Mouse (Mus musculus) limb, embryonic 14.5 days (tissue): Measurements from ENCODE around the gene Unc5b. TPM values are rescaled to one million over a fixed set of nuclear protein-coding genes. Genes with fewer than 3 reads are reported as not detected.

Experiments
- ATAC-seq: fragments of 200-750 bp; cut with Nextera tagmentation; 2 replicates; pipeline ENCODE4 v1.8.0; 2017; ENCODE audit warnings: low read depth, moderate number of reproducible peaks, moderate TSS enrichment; ENCODE audit not compliant: low FRiP score
- DNase-seq: peaks from one replicate; pipeline ENCODE4 v3.0.0-alpha.2; 2015; ENCODE audit warnings: low spot score
- H3K27ac ChIP-seq: fragments of 300-500 bp; sonication (generic); replicated peaks from 2 replicates; pipeline ENCODE4 v1.5.1; 2014; ENCODE audit warnings: low read depth, mild to moderate bottlenecking, low read length, moderate library complexity, mixed read lengths
- H3K27me3 ChIP-seq: fragments of 300-500 bp; sonication (generic); 2 replicates; pipeline ENCODE4 v1.6.1; 2014; ENCODE audit warnings: low read length, mixed read lengths; ENCODE audit not compliant: control insufficient read depth, insufficient read depth
- H3K36me3 ChIP-seq: fragments of 300-500 bp; sonication (generic); 2 replicates; pipeline ENCODE4 v1.6.1; 2014; ENCODE audit warnings: mild to moderate bottlenecking, low read length, moderate library complexity, mixed read lengths; ENCODE audit not compliant: control insufficient read depth, insufficient read depth
- H3K4me1 ChIP-seq: fragments of 300-500 bp; sonication (generic); 2 replicates; pipeline ENCODE4 v1.6.1; 2014; ENCODE audit warnings: antibody characterized with exemption, low read length, mixed read lengths; ENCODE audit not compliant: control insufficient read depth, insufficient read depth
- H3K4me2 ChIP-seq: fragments of 300-500 bp; sonication (generic); replicated peaks from 2 replicates; pipeline ENCODE4 v1.6.1; 2014; ENCODE audit warnings: low read depth, mild to moderate bottlenecking, low read length, moderate library complexity; ENCODE audit not compliant: severe bottlenecking
- H3K4me3 ChIP-seq: fragments of 300-500 bp; sonication (generic); replicated peaks from 2 replicates; pipeline ENCODE4 v1.5.1; 2014; ENCODE audit warnings: low read length
- H3K9ac ChIP-seq: fragments of 300-500 bp; sonication (generic); 2 replicates; pipeline ENCODE4 v1.6.1; 2014; ENCODE audit warnings: mild to moderate bottlenecking, low read depth, low read length, moderate library complexity; ENCODE audit not compliant: severe bottlenecking
- H3K9me3 ChIP-seq: fragments of 300-500 bp; sonication (generic); 2 replicates; pipeline ENCODE4 v1.6.1; 2016; ENCODE audit warnings: low read length; ENCODE audit not compliant: control insufficient read depth
- POLR2A ChIP-seq: fragments of 200-500 bp; IDR thresholded peaks from 2 replicates; pipeline ENCODE4 v1.8.0; 2012; ENCODE audit warnings: inconsistent platforms, mild to moderate bottlenecking, moderate library complexity, borderline replicate concordance; ENCODE audit not compliant: insufficient read depth, insufficient read length; ENCODE audit errors: extremely low read depth
- WGBS: fragments of 180-500 bp; shearing (Covaris S2); extraction: QIAGEN DNeasy Blood & Tissue Kit; methylation state at CpG from one replicate; pipeline ENCODE4 v1.1.7; 2014; 5-methylcytosine and 5-hydroxymethylcytosine counted together
- polyA plus RNA-seq, 2 experiments: library from polyadenylated mRNA; depleted of rRNA in 1 of 2; stranded (reverse) in 1 of 2; unstranded in 1 of 2; fragments of >200 nt; fragmentation: Nextera tagmentation in 1 of 2; extraction: Ambion mirVana in 1 of 2; gene quantifications; 2 replicates each; pipeline versions ENCODE4 v1.2.1 to v1.2.3; 2012 to 2014

Gene Unc5b
- polyA plus RNA-seq, 2 experiments = 6.2 to 21.8 TPM

DNA sequence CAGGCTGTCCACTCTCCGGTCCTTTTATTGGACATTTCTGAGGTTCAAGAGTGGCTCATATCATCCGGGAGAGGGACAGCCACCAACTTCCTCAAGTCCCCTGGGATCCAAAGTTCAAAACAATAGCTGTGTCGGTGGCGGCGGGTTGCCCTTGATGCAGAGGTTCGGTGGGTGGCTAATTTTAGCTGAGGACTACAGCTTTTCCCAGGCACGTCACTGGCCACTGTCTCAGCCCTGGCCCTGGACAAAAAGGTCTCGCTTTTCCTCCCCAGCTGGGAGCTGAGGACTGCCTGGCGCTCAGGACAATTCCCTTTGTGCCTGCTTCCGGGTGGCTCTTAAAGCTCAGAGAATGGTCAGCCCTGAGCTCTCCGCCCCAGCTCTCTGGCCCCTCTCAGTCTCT lies 38.5 kb downstream of the Unc5b start:
- no peak overlapping the region for H3K27ac ChIP-seq
- no peak for DNase-seq
- ATAC-seq = no peak
- 31% methylated on average over 11 of the region's 11 CpGs for WGBS
- H3K4me3 ChIP-seq = no peak overlapping the region
- TF ChIP-seq POLR2A = no peak
- no peaks in the 10 kb centered on the region for H3K27me3 ChIP-seq
- H3K4me2 ChIP-seq = no peak overlapping the region
- no peak overlapping the region for H3K9ac ChIP-seq
- no peaks in the 10 kb centered on the region for H3K9me3 ChIP-seq
- peaks cover 50% of the 10 kb centered on the region for H3K4me1 ChIP-seq
- H3K36me3 ChIP-seq = no peaks in the 10 kb centered on the region

DNA sequence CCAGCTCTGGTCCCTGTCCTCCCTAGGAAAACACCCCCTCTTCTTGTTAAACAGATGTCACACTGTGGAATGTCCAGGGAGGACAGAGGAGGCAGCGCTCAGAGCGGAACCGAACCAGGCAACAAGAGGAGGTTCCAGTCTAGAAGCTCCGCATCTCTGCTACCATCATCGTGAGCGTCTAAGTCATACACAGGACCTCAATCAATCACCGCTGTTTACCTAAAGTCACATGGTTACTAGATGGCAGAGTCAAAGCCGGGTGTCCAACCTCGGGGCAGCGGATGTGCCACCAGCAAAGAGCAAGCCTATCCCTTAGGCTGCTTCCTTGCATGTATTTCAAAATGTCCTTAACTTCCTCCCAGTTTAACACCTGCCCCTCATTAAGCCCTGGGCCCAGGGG lies 39.0 kb downstream of the Unc5b start:
- Histone ChIP-seq H3K4me1 (peaks cover 49% of the 10 kb centered on the region), H3K9me3 (no peaks in the 10 kb centered on the region), H3K4me3 (no peak overlapping the region), H3K27ac (no peak overlapping the region), H3K9ac (no peak overlapping the region), H3K27me3 (no peaks in the 10 kb centered on the region), H3K4me2 (no peak overlapping the region), H3K36me3 (no peaks in the 10 kb centered on the region)
- WGBS = 38% methylated on average over 10 of the region's 10 CpGs
- no peak for DNase-seq
- no peak for TF ChIP-seq POLR2A
- ATAC-seq = no peak

DNA sequence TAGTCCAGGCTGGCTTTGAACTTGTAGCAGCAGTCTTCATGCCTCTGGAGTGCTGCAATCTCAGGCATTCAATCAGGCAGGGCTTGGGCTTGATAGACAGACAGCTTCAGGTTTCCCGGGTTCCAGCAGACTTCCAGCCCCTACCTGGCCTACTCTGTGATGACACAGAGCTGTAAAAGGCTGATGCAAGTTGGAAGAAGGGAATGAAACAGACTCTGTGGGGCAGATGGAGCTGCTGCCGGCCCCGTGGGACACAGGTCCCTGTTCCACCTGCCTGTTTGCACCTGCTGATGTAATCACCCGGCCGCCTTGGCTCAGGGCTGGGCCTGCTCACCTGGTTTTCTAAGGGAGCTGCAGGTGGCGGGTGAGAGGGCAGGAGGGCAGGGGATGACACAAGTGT lies 40.5 kb downstream of the Unc5b start:
- H3K9me3 ChIP-seq = no peaks in the 10 kb centered on the region
- H3K27me3 ChIP-seq = no peaks in the 10 kb centered on the region
- H3K4me3 ChIP-seq = no peak overlapping the region
- ATAC-seq (no peak), DNase-seq (no peak)
- WGBS = 75% methylated on average over 6 of the region's 6 CpGs
- H3K9ac ChIP-seq = no peak overlapping the region
- no peak for TF ChIP-seq POLR2A
- no peaks in the 10 kb centered on the region for H3K36me3 ChIP-seq
- no peak overlapping the region for H3K27ac ChIP-seq
- peaks cover 38% of the 10 kb centered on the region for H3K4me1 ChIP-seq
- no peak overlapping the region for H3K4me2 ChIP-seq

DNA sequence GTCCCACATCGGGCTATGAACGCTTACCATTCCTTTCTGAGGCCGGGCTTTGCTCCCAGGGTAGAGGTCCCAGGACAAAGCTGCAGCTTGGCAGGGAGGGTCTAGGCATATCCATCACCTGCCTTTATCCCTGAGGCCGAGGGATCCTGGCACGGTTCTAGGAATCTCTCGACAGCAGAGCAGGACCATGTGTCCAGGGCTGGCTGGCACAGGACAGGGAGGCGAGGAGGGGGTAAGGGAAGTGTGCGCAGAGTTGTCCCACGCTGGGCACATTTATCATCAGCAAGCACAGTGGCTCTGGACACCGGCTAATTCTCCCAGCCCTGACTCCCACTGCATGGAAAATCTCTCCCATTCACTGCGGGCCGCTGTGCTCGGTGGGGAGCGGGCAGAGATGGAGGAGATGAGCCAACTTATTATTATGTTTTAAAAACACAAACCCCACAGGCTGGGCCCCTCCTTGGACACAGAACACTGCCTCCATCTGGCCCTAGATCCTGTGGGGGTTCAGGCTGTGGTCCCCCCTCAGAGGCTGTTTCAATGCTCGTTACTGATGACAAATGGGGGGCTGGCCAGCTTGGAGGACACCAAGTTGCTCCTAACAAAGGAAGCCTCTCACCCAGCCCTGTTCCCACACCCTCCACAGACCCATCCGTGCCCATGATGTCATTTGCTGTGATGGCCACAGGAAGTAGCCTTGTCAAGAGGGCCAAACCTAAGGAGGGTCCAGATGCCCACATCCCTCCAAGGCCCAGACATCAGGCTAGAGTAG lies 43.9 kb downstream of the Unc5b start:
- no peaks in the 10 kb centered on the region for H3K27me3 ChIP-seq
- ATAC-seq (no peak), DNase-seq (no peak)
- TF ChIP-seq POLR2A = no peak
- 78% methylated on average over 16 of the region's 16 CpGs for WGBS
- H3K27ac ChIP-seq = no peak overlapping the region
- H3K4me2 ChIP-seq = no peak overlapping the region
- no peaks in the 10 kb centered on the region for H3K9me3 ChIP-seq
- no peak overlapping the region for H3K4me3 ChIP-seq
- no peak overlapping the region for H3K9ac ChIP-seq
- H3K4me1 ChIP-seq = peaks cover 6% of the 10 kb centered on the region
- peaks cover 4% of the 10 kb centered on the region; the same call in 1 of the 2 replicates for H3K36me3 ChIP-seq

DNA sequence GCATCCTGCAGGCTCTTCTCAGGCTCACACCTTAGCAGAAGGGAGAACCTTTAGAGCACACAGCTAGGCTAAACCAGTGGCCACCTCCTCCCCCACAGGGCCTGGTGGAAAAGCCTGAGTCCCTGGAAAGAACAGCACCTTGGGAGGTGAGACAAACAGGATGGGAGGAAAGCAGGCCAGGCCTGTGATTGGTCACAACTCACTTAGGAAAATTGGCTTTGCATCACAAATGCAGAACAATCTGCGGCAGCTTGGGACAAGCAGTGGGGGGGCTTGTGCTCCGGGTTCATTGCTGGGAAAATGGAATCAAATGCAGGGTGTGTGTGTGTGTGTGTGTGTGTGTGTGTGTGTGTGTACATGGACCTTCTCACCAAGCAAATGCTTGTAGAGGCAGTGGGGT lies 47.8 kb downstream of the Unc5b start:
- ATAC-seq = no peak
- DNase-seq = no peak
- TF ChIP-seq POLR2A = no peak
- WGBS = 18% methylated on average over 2 of the region's 2 CpGs
- H3K36me3 ChIP-seq = peaks cover 4% of the 10 kb centered on the region
- H3K4me2 ChIP-seq = no peak overlapping the region
- H3K9me3 ChIP-seq = no peaks in the 10 kb centered on the region
- H3K4me3 ChIP-seq = no peak overlapping the region
- no peaks in the 10 kb centered on the region for H3K27me3 ChIP-seq
- H3K4me1 ChIP-seq = no peaks in the 10 kb centered on the region; the same call in 1 of the 2 replicates
- H3K9ac ChIP-seq = no peak overlapping the region
- no peak overlapping the region for H3K27ac ChIP-seq
